16 mouse cellular contexts compared by ENCODE assay signal in the genomic region with DNA sequence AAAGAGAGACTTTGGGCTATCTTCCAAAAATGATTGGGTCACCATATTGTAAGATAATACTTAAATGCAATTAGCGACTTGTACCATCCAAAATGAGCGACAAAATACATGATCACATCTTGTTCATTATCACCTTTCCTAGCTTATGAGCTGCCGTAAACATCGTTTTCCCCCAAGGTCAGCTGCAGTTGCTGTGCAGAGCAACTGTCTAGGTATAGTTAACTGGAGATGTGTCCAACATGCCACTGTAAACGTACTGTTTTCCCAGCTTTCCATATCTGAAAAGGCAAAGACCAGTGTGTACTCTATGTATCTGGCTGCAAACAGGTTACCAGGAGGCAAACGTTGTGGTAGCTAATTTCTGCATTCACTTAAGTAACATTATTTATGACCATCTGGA.
"Had no signal": no experiment of that assay in that cellular context is flagged by ENCODE, and none has a peak within 500 bp of the region (broad histone marks: within the 10 kb centered on the region; RNA-seq: fewer than 3 reads in every experiment).

No protein-coding gene starts in this region.

- H3K4me2 ChIP-seq: lung, embryonic 15.5 days; midbrain, embryonic 11.5 days; midbrain, embryonic 13.5 days; midbrain, embryonic 15.5 days; neural tube, embryonic 12.5 days had no signal

- H3K9me3 ChIP-seq: lung, embryonic 15.5 days; midbrain, embryonic 13.5 days; midbrain, embryonic 15.5 days; neural tube, embryonic 12.5 days had no signal

- DNase-seq: lung, adult 2 months; lung, postnatal 14 days; lung, postnatal 36 days; right cerebral cortex, postnatal 14 days; spleen, adult 18-20 months; thymus, adult 18-20 months; thymus, postnatal 14 days; thymus, postnatal 36 days had no signal

- H3K27ac ChIP-seq: lung, embryonic 15.5 days; macrophage; midbrain, embryonic 13.5 days; midbrain, embryonic 15.5 days; neural tube, embryonic 12.5 days had no signal

- H3K9ac ChIP-seq: lung, embryonic 15.5 days; midbrain, embryonic 13.5 days; midbrain, embryonic 15.5 days; neural tube, embryonic 12.5 days had no signal

- H3K4me1 ChIP-seq: lung, embryonic 15.5 days had no signal

- H3K4me3 ChIP-seq: lung, embryonic 15.5 days; megakaryocyte, embryonic 14.5 days; midbrain, embryonic 13.5 days; midbrain, embryonic 15.5 days; neural tube, embryonic 12.5 days had no signal

- H3K27me3 ChIP-seq: lung, embryonic 15.5 days; megakaryocyte, embryonic 14.5 days; midbrain, embryonic 13.5 days; midbrain, embryonic 15.5 days; neural tube, embryonic 12.5 days had no signal

- ATAC-seq: lung, postnatal 0 days; midbrain, embryonic 13.5 days; midbrain, embryonic 15.5 days had no signal

- H3K36me3 ChIP-seq: lung, embryonic 15.5 days; midbrain, embryonic 13.5 days; midbrain, embryonic 15.5 days; neural tube, embryonic 12.5 days had no signal
